18 mouse cellular contexts compared by ENCODE assay signal in the genomic region with DNA sequence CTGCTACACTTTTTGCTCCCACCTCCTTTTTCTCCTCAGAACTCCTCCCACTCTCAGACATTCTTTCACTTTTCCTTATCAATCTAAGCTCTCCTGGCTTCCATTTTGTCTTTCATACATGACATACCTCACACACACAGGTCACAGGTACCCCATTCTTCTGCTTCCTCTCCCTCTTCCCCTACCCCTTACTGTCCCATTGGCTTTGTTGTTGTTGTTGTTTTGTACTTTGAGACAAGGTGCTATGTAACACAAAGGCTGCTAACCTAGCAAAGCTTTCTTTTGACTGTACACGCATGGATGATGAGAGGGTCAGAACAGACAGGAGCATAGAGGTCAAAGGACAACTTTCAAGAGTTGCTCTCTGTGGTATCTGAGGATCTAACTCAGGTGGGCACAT. TPM values are rescaled to one million over a fixed set of nuclear protein-coding genes. Genes with fewer than 3 reads are reported as not detected.
"Had no signal": no experiment of that assay in that cellular context is flagged by ENCODE, and none has a peak within 500 bp of the region (broad histone marks: within the 10 kb centered on the region; RNA-seq: fewer than 3 reads in every experiment).

No protein-coding gene starts in this region.

- ATAC-seq: lung, postnatal 0 days; midbrain, embryonic 13.5 days; midbrain, embryonic 15.5 days had no signal

- H3K9me3 ChIP-seq: lung, embryonic 15.5 days; megakaryocyte, embryonic 14.5 days; midbrain, embryonic 13.5 days; midbrain, embryonic 15.5 days; neural tube, embryonic 12.5 days; stomach, embryonic 15.5 days had no signal

- H3K27ac ChIP-seq: lung, embryonic 15.5 days; macrophage; midbrain, embryonic 13.5 days; midbrain, embryonic 15.5 days; neural tube, embryonic 12.5 days; stomach, embryonic 15.5 days; stomach, postnatal 0 days had no signal

- DNase-seq: lung, adult 2 months; lung, postnatal 14 days; lung, postnatal 36 days; right cerebral cortex, postnatal 14 days; thymus, adult 2 months; thymus, postnatal 25 days; thymus, postnatal 4 days had no signal

- H3K4me2 ChIP-seq: lung, embryonic 15.5 days; midbrain, embryonic 11.5 days; midbrain, embryonic 13.5 days; midbrain, embryonic 15.5 days; neural tube, embryonic 12.5 days; stomach, embryonic 15.5 days had no signal

- H3K9ac ChIP-seq: lung, embryonic 15.5 days; midbrain, embryonic 13.5 days; midbrain, embryonic 15.5 days; neural tube, embryonic 12.5 days; stomach, embryonic 15.5 days had no signal

- H3K27me3 ChIP-seq: lung, embryonic 15.5 days; midbrain, embryonic 13.5 days; midbrain, embryonic 15.5 days; neural tube, embryonic 12.5 days; stomach, embryonic 15.5 days had no signal

- H3K4me3 ChIP-seq: lung, embryonic 15.5 days; megakaryocyte, embryonic 14.5 days; midbrain, embryonic 13.5 days; midbrain, embryonic 15.5 days; neural tube, embryonic 12.5 days; stomach, embryonic 15.5 days had no signal

RNA-seq across cellular contexts. Expression of gene Gm20537, which starts 59.1 kb away (rescaled TPM):
- polyA plus RNA-seq: lung, postnatal 0 days; macrophage; spleen, adult 2 months; stomach, postnatal 0 days had no signal
